In the genomic region with DNA sequence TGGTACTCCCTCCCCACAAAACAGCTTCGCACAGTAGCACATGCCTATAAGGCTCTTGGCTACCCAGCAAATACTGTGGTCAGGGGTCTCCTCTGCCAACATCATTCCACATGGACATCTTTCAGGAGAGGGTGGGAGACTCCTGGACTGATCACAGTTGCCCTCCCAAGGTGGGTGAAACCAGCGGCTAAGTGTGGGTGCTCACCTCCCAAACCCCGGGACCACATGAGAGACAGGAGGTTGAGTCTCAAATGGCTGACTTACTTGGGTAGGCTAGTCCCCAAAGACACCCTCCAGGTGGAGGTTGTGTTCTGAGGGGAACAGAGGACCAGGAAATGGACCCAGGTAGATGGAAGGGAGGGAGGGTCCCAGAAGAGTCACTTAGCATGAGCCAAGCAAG, we compare ENCODE assay signal across 12 mouse cellular contexts. TPM values are rescaled to one million over a fixed set of nuclear protein-coding genes. Genes with fewer than 3 reads are reported as not detected.
DNase-seq lines count a peak whose midpoint lies in the region; ATAC-seq and TF ChIP-seq lines count a peak whose summit lies in the region.
"Had no signal": no experiment of that assay in that cellular context is flagged by ENCODE, and none has a peak within 500 bp of the region (broad histone marks: within the 10 kb centered on the region; RNA-seq: fewer than 3 reads in every experiment).

No protein-coding gene starts in this region.

- no peak for DNase-seq in heart, embryonic 10.5 days (ENCODE audit: low spot score)
- DNase-seq in heart, adult 9 months (ENCODE audit: low spot score in 2 of 2): no peak
- no peak for DNase-seq in lung, embryonic 14.5 days
- no peak for DNase-seq in lung, adult 2 months
- DNase-seq in heart, postnatal 0 days (ENCODE audit: low spot score): no peak
- DNase-seq in cerebellum, adult 18-20 months: no peak
- DNase-seq: adrenal gland, adult 2 months; gastrocnemius, postnatal 36 days; thymus, adult 2 months had no signal

- H3K4me3 ChIP-seq in heart, embryonic 10.5 days: peak overlapping the region; percentile 47
- H3K4me3 ChIP-seq in lung, embryonic 14.5 days (ENCODE audit: low read depth, low read length): no peak overlapping the region
- no peak overlapping the region for H3K4me3 ChIP-seq in lung, adult 2 months (replicated peaks; ENCODE audit: extremely low read depth, low read depth, low read length)
- no peak overlapping the region for H3K4me3 ChIP-seq in heart, postnatal 0 days (ENCODE audit: low read depth, low read length)
- no peak overlapping the region for H3K4me3 ChIP-seq in small intestine, adult 2 months (ENCODE audit: low read depth, low read length)

- peaks cover 13% of the 10 kb centered on the region for H3K36me3 ChIP-seq in heart, embryonic 10.5 days
- peaks cover 11% of the 10 kb centered on the region for H3K36me3 ChIP-seq in lung, embryonic 14.5 days (ENCODE audit: insufficient read depth)
- H3K36me3 ChIP-seq in heart, postnatal 0 days (replicated peaks; ENCODE audit: control insufficient read depth, insufficient read depth, low read length): no peaks in the 10 kb centered on the region
- H3K36me3 ChIP-seq in small intestine, adult 2 months (ENCODE audit: control insufficient read depth, insufficient read depth, low read length): peaks cover under 1% of the 10 kb centered on the region; the same call in 1 of the 2 replicates

- ATAC-seq in lung, embryonic 14.5 days (ENCODE audit: insufficient read depth): no peak
- no peak for ATAC-seq in heart, postnatal 0 days (ENCODE audit: insufficient read depth, low read depth)
- ATAC-seq in cerebellum, adult (ENCODE audit: insufficient number of reproducible peaks, low FRiP score, low TSS enrichment): no peak
- ATAC-seq: forebrain, embryonic 16.5 days had no signal

- H3K27ac ChIP-seq in heart, embryonic 10.5 days: peak overlapping the region; percentile 91
- H3K27ac ChIP-seq in lung, embryonic 14.5 days (ENCODE audit: low read depth): peak overlapping the region; percentile 92
- peak overlapping the region; percentile 60 for H3K27ac ChIP-seq in heart, postnatal 0 days (ENCODE audit: low read depth)
- peak overlapping the region; percentile 78 for H3K27ac ChIP-seq in small intestine, adult 2 months (ENCODE audit: insufficient read depth, low read depth, low read length)

- no peak for TF ChIP-seq CTCF in lung, embryonic 14.5 days (IDR thresholded peaks at IDR 0.05; ENCODE audit: low read depth)
- TF ChIP-seq CTCF in lung, adult 2 months (IDR thresholded peaks at IDR 0.05; ENCODE audit: insufficient read depth, low read length): no peak
- TF ChIP-seq CTCF in heart, postnatal 0 days (IDR thresholded peaks at IDR 0.05; ENCODE audit: low read depth): no peak
- TF ChIP-seq CTCF in small intestine, adult 2 months (IDR thresholded peaks at IDR 0.05; ENCODE audit: extremely low read depth, insufficient read length, insufficient replicate concordance, low read depth, low read length): no peak

- no peak overlapping the region for H3K9ac ChIP-seq in lung, embryonic 14.5 days
- peak overlapping the region; percentile 16; the same call in 1 of the 2 replicates for H3K9ac ChIP-seq in heart, postnatal 0 days (replicated peaks; ENCODE audit: low read depth, low read length)

- H3K4me2 ChIP-seq in lung, embryonic 14.5 days: peak overlapping the region; percentile 56
- H3K4me2 ChIP-seq in heart, postnatal 0 days (ENCODE audit: low read depth, low read length): no peak overlapping the region

- H3K27me3 ChIP-seq in heart, embryonic 10.5 days (ENCODE audit: insufficient read depth, poor library complexity, severe bottlenecking): peaks cover 9% of the 10 kb centered on the region; the same call in 1 of the 2 replicates
- H3K27me3 ChIP-seq in lung, embryonic 14.5 days (ENCODE audit: insufficient read depth, low read length): no peaks in the 10 kb centered on the region
- no peaks in the 10 kb centered on the region for H3K27me3 ChIP-seq in heart, postnatal 0 days (ENCODE audit: control insufficient read depth, insufficient read depth, low read length)
- no peaks in the 10 kb centered on the region for H3K27me3 ChIP-seq in small intestine, adult 2 months (ENCODE audit: control insufficient read depth, insufficient read depth, low read length)

- TF ChIP-seq POLR2A in lung, adult 2 months (IDR thresholded peaks at IDR 0.05; ENCODE audit: borderline replicate concordance, extremely low read depth, low read depth, low read length): no peak
- TF ChIP-seq POLR2A in small intestine, adult 2 months (IDR thresholded peaks at IDR 0.05; ENCODE audit: low read depth, low read length): no peak

- WGBS in heart, embryonic 10.5 days: 19% methylated on average over 3 of the region's 3 CpGs
- 40% methylated on average over 3 of the region's 3 CpGs for WGBS in lung, embryonic 14.5 days
- WGBS in lung, adult 2 months: 61% methylated on average over 3 of the region's 3 CpGs
- 53% methylated on average over 3 of the region's 3 CpGs for WGBS in heart, postnatal 0 days
- WGBS in small intestine, adult 2 months: 80% methylated on average over 3 of the region's 3 CpGs

- H3K4me1 ChIP-seq in heart, embryonic 10.5 days: peaks cover 91% of the 10 kb centered on the region
- peaks cover 66% of the 10 kb centered on the region for H3K4me1 ChIP-seq in lung, embryonic 14.5 days (ENCODE audit: insufficient read depth)
- H3K4me1 ChIP-seq in lung, adult 2 months (ENCODE audit: control insufficient read depth, insufficient read depth, low read length): peaks cover 24% of the 10 kb centered on the region
- peaks cover 57% of the 10 kb centered on the region for H3K4me1 ChIP-seq in heart, postnatal 0 days (ENCODE audit: control insufficient read depth, insufficient read depth)
- peaks cover 30% of the 10 kb centered on the region for H3K4me1 ChIP-seq in small intestine, adult 2 months (ENCODE audit: control insufficient read depth, insufficient read depth, insufficient read length, low read length)

- 0 out of 2 replicates have a peak, but pooled peaks cover 2% of the 10 kb centered on the region for H3K9me3 ChIP-seq in heart, embryonic 10.5 days
- H3K9me3 ChIP-seq in lung, embryonic 14.5 days (ENCODE audit: low read depth, low read length): no peaks in the 10 kb centered on the region
- no peaks in the 10 kb centered on the region for H3K9me3 ChIP-seq in heart, postnatal 0 days (replicated peaks; ENCODE audit: control insufficient read depth, low read length)

- no peak for TF ChIP-seq EP300 in heart, postnatal 0 days (IDR thresholded peaks at IDR 0.05; ENCODE audit: low read depth)

RNA-seq across cellular contexts. Expression of a gene that starts 5.9 kb away (rescaled TPM):
- polyA plus RNA-seq in heart, embryonic 10.5 days (2016; fragmentation: Nextera tagmentation; extraction: Ambion mirVana): 6.3 and 6.5 TPM in 2 replicates
- 11.2 and 11.3 TPM in 2 replicates for polyA plus RNA-seq in lung, embryonic 14.5 days (2014; fragmentation: Nextera tagmentation; extraction: Ambion mirVana)
- polyA plus RNA-seq in lung, adult 2 months (2012; rRNA removed): 28.1 and 30.7 TPM in 2 replicates
- total RNA-seq in heart, postnatal 0 days (2014; rRNA removed; ENCODE audit: low replicate concordance): 13.1 and 19.7 TPM in 2 replicates
- polyA plus RNA-seq in heart, postnatal 0 days (2015; fragmentation: Nextera tagmentation; extraction: Ambion mirVana): 3.2 and 3.3 TPM in 2 replicates
- 25.2 and 36.7 TPM in 2 replicates for polyA plus RNA-seq in small intestine, adult 2 months (2012; rRNA removed)

RNA-seq across cellular contexts. Expression of a gene that starts 16.4 kb away (rescaled TPM):
- polyA plus RNA-seq in heart, embryonic 10.5 days (2016; fragmentation: Nextera tagmentation; extraction: Ambion mirVana): 345 and 365 TPM in 2 replicates
- polyA plus RNA-seq in lung, embryonic 14.5 days (2014; fragmentation: Nextera tagmentation; extraction: Ambion mirVana): 799 and 802 TPM in 2 replicates
- 1,664 and 1,938 TPM in 2 replicates for polyA plus RNA-seq in lung, adult 2 months (2012; rRNA removed)
- 817 and 939 TPM in 2 replicates for total RNA-seq in heart, postnatal 0 days (2014; rRNA removed; ENCODE audit: low replicate concordance)
- 255 and 273 TPM in 2 replicates for polyA plus RNA-seq in heart, postnatal 0 days (2015; fragmentation: Nextera tagmentation; extraction: Ambion mirVana)
- polyA plus RNA-seq in small intestine, adult 2 months (2012; rRNA removed): 1,432 and 2,365 TPM in 2 replicates

RNA-seq across cellular contexts. Expression of a gene that starts 20.4 kb away (rescaled TPM):
- 5.0 and 5.7 TPM in 2 replicates for polyA plus RNA-seq in heart, embryonic 10.5 days (2016; fragmentation: Nextera tagmentation; extraction: Ambion mirVana)
- 3.0 and 3.6 TPM in 2 replicates for polyA plus RNA-seq in lung, embryonic 14.5 days (2014; fragmentation: Nextera tagmentation; extraction: Ambion mirVana)
- 7.0 and 7.2 TPM in 2 replicates for polyA plus RNA-seq in lung, adult 2 months (2012; rRNA removed)
- 0.61 and 5.3 TPM in 2 replicates for total RNA-seq in heart, postnatal 0 days (2014; rRNA removed; ENCODE audit: low replicate concordance)
- polyA plus RNA-seq in heart, postnatal 0 days (2015; fragmentation: Nextera tagmentation; extraction: Ambion mirVana): 0.86 and 1.3 TPM in 2 replicates
- polyA plus RNA-seq in small intestine, adult 2 months (2012; rRNA removed): 0.34 TPM in 1 of 2 replicates, not detected in the other
- total RNA-seq: adrenal gland, adult 2 months; gastrocnemius, postnatal 36 days had no signal

RNA-seq across cellular contexts. Expression of a gene that starts 31.4 kb away (rescaled TPM):
- 25.8 and 30.6 TPM in 2 replicates for polyA plus RNA-seq in heart, embryonic 10.5 days (2016; fragmentation: Nextera tagmentation; extraction: Ambion mirVana)
- polyA plus RNA-seq in lung, embryonic 14.5 days (2014; fragmentation: Nextera tagmentation; extraction: Ambion mirVana): 28.2 and 35.3 TPM in 2 replicates
- polyA plus RNA-seq in lung, adult 2 months (2012; rRNA removed): 18.2 and 21.7 TPM in 2 replicates
- 14.1 and 21.7 TPM in 2 replicates for total RNA-seq in heart, postnatal 0 days (2014; rRNA removed; ENCODE audit: low replicate concordance)
- 13.8 and 14.1 TPM in 2 replicates for polyA plus RNA-seq in heart, postnatal 0 days (2015; fragmentation: Nextera tagmentation; extraction: Ambion mirVana)
- polyA plus RNA-seq in small intestine, adult 2 months (2012; rRNA removed): 13.3 and 16.6 TPM in 2 replicates
